Mouse (Mus musculus): ENCODE measurements around the gene Acer3.

Acer3 gene

DNA sequence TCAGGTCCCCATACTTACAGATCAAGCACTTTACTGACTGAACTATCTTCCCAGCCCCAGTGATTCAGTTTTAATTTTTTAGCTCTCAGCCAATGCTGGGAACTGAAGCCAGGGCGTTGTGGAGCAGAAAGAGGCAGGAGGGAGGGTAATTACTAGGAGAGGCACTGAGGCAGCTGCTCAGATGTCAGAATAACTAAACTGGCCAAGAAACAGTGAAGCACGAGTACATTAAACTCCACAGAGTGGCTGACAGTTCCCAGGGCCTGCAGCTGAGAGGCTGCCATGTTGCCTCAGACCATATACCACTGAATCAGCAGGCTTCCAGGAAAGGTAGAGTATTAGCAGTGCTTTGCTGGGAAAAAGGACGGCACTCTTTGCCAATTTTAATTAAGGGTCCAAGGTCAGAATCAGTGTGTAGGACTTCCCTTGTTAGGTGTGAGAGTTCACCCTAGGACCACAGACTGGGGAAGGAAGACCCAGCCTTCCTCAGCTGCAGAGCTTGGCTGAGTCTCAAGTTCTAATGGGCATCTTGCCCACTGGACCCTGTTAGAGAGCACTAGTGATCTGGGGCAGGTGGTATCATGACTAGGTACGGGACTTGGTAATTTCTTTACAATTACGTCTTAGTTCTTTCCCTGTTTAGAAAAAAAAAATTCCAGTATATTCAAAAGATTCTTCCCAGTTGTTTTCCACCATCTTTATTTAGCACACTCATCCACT lies 11.8 kb upstream of the Acer3 start:
- DNase-seq (ENCODE audit: low spot score) = no peak

DNA sequence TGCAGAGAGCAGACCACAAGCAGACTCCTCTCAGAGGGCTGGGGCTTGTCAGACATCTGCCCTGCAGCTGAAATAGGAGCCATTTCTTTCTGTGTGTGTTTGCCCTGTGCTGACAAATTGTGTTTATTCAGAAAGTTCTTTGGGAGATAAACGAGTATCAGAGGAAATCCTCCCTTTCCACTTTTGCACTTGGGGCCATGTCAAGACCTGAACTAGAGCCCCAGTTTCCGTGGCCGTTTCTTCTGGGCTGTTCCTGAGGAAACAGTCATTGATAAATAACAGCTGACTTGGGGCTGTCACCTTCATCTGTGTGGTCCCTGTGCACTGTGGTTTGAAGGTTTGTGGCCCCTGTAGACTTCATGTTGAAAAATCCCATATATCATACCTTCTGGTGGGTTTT lies 10.9 kb upstream of the Acer3 start:
- DNase-seq (ENCODE audit: low spot score) = no peak

DNA sequence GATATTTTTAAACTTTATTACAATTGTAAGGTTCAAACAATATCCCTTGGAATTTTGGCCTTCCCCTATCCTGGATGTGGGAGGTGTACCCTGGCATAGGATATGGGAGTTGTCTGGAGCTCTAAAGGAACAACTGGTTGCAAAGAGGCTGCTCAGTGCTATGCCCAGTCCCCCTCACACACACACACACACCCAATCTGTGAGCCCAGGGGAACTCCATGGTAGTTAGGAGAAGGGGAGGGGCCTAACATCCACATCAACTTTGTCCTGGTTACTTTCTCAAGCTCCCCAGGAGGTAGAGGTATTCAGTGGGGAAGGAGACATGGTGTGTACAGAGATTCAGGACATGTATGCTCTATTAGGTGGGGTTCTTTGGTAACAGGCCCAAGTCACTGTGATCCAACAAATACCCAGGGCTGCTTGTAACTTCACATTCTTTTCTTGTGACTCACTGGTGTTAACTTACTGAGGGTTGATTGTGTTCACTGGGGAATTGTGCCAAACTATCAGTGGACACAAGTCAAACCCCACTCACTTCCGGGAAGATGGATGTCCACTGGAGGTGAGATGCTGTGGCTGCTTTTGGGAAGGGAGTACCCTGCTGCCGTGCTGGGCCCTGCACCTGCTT lies 9.5 kb upstream of the Acer3 start:
- no peak for DNase-seq (ENCODE audit: low spot score)

DNA sequence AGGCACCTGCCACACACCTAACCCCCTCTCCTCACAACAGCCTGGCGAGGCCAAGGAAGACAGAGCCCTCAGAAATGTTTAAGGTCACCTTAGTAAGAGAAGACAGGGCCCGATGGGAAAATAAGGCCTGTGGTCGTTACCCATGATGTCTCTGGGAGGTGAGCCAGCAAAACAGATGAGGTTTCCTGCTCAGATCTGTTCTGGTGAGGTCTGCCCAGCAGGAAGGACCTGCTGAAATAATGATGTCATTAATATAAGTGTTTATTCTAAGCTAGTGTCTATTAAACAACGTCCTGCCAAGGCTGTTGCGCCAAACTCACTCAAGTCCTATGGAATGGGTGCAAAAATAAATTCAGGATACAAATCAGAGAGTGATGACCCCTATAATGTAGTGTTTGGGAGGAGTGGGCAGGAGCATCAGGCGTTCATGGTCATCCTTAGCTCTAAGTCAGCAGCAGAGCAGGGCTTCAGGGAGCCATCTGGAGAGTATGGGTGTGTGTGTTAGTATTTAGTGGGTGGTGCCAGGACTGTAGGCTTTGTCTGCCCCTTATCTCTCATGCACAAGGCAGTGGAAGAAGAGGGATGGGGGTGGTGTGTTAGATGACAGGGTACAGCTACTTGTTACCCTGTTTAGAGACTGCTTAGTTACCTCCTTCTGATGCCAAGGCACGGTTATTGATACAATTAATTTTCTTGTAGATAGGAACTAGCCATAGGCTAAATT lies 8.8 kb upstream of the Acer3 start:
- no peak for DNase-seq (ENCODE audit: low spot score)

DNA sequence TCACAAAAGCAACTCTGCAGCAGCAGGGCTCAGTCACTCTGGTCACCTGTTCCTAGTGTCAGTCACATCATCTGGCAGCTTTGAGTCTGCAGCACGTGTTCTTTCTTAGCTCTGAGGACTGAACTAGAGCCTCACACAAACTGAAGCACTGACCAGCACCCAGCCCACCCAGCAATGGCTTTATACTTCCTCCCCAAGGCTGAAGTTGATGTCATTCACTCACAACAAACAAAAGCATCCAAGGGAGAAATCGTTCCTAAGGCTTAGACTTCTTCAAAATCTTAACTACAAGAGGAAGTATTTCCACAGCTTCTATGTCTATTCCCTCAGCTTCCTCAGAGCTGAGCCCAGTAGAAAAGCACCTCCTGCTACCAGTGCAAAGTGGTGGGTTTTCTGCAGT lies 7.3 kb upstream of the Acer3 start:
- DNase-seq (ENCODE audit: low spot score) = no peak

DNA sequence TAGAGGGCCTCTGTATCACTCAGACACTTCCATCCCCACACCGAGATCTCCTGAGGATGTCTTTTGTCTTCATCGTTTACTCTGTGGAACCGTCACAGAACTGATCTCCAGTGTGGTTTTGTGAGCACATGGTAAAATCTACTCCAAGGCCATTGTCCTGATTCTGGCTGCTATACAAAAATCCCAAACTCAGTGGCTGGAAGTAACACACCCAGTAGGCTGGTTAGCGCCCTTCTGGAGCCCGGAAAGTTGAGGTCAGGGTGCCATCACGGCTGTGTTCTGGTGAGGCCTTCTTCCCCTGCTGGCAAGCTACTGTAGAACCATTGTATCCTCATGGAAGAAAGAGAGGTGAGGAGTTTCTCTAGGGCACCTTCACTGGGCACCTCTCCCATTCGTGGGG lies 5.0 kb upstream of the Acer3 start:
- DNase-seq (ENCODE audit: low spot score) = no peak

DNA sequence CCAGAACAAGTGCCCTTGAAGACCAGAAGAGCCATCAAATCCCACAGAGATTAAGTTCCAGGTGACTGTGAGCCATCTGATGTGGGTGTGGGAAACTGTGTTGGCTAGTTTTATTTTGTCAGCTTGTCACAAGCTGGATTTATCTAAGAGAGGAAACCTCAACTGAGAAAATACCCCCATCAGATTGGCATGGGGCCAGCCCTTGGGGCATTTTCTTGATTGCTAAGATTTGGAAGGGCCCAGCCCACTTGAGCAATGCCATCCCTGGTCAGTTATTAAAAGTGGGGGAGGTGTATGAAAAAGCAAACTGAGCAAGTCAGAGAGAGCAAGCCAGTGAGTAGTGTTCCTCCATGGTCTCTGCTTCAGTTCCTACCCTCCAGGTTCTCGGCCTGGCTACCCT lies 3.2 kb upstream of the Acer3 start:
- no peak for DNase-seq (ENCODE audit: low spot score)

DNA sequence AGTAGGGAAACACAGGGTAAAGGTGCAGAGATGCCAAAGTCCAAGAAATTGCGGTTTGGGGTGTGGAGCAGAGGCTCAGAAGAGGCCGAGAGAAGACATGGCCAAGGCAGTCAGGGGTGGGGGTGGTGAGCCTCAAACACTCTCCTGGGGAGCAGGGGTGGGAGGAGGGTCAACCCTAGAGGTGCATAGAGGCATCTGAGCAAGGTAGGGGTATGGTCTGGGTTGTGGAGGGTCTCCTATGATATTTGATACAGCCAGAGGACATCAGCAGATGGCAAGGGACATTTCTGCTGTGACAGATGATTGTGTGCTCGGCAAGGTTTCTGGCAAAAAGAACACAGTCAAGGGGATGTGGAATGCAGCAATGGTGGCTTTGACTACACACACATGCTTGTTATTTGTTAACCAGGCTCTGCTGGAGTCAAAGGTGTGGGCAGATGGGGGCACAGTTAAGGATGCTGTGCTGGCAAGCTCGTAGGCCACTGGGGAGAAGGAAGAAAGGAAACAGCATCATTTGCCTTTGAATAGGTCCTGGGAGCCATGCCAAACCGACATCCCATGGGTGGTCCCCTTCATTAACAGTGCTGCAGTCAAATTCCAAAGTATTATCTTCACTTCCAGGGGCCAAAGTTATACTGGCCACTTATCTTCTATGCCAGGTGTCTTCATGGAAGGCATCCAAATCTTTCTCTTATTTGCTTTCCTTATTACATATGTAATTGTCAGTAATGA lies 2.4 kb upstream of the Acer3 start:
- no peak for DNase-seq (ENCODE audit: low spot score)

DNA sequence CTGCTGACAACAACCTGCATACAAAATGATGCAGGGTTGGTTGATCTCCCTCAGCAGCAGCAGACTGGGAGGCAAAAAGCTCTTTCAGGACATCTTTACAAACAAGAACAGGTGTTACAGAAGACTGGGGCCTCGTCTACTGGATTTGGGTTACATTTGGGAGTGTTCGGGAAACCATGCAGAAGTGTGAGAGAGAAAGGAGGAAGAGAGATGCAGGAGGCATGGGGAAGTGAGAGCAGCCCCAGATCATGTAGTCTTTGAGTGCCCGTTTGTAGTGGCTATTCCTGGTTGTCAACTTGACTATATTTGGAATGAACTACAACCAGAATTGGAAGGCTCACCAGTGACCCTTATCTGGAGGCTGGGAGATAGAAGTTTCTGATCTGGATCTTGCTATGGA lies 1.4 kb upstream of the Acer3 start:
- DNase-seq (ENCODE audit: low spot score) = no peak

DNA sequence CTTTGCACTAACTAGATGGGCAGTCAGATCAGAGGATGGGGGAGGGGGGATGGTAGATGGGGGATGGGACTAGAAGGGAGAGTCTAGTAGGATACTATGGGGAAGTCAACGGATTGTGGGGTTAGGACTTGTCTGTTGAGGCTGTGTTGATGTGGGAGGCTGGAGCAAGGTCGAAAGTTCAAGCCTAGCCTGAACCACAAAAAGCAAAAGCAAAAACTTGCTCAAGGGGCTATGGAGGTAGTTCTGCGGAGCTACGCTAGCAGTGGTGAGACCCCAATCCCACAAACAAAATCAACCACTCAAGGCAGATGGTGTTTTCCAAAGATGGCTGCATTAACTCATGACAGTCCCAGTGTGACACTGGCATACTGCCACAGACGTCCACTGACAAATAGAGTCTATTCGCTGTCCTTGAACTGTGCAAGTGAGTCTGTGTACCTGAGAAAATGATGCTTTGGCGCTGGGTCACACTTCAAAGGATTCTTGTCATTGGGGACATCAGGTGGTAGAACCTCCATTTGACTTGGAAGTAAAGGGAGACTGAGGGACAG lies 927 bp downstream of the Acer3 start:
- DNase-seq (ENCODE audit: low spot score) = no peak

DNA sequence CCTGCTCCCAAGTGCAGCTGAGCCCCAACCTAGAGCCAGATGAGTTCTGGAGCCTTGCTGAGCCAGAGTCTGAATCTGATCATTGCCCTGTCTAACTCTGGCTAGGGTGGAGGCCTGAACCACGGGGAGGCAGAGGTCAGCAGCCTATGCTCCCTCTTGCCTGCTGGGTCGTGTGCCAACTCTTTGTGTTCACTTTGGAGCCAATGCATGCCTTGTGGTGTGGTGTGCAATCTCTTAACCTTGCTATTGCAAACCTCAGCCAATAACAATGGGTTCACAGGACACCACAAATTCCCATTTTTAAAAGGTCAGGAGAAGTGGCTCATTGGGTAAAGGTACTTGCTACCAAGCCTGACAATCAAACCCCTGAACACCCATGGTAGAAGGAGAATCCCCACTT lies 4.4 kb downstream of the Acer3 start:
- no peak for DNase-seq (ENCODE audit: low spot score)

DNA sequence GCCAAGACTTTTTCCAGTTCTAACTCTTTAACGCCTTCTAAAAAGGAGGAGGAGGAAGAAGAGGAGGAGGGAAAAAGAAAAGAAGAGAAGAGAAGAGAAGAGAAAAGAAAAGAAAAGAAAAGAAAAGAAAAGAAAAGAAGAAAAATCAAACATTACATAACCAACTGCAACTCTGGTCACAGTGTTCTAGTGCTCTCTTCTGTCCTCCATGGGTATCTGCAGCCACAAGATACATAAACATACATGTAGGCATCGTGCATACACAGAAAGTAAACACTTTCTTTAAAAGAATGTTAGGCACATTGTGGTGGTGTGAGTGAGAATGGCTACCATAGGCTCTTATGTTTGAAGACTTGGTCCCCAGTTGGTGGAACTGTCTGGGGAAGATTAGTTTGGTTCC lies 5.9 kb downstream of the Acer3 start:
- no peak for DNase-seq (ENCODE audit: low spot score)

DNA sequence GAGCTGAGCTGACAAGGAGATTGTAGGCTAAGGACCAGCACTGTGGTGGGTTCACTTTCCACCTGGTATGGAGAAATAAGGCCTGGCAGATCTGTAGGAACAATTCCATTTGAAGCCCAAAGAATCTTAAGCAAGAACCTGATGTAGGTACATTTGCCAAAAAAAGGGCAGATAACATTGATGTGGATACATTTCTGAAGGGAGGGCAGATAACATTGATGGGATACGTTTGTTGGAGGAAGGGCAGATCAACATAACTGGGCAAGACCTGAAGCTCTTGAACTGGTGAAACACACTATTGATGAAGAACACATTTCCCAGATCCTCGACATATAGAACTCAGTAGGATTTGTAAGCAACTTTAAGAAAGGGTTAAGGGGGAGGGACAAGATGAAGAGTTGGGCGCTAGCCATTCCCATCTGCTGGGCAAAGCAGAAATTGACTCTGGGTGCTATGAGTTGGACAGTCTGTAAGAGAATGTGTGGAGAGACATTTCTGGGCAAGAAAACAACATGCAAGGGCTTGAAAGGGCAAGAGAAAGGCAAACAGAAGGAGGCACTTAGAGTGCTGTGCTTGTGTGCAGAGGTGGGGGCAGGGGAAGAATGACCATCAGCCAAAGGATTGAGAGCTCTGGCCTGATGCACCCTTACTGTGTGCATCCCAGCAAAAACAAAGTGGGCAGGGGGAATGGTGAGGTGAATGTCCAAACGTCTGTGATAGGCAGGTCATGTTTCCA lies 8.7 kb downstream of the Acer3 start:
- DNase-seq (ENCODE audit: low spot score) = no peak

DNA sequence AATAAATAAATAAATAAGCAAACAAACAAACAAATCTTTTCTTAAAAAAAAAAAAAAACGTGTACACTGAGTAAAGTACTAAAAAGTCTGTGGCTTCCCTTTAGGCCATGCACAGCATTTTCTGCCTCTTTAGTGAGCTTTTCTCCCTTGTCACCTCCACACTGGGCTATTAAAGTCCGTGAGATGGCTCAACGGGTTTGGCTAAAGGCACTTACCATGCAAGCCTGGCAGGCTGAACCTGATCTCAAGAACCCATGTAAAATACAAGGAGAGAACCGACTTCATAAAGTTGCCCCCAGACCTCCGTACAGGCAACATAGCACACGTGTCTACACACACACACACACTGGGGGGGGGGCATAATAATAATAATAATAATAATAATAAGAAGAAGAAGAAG lies 10.7 kb downstream of the Acer3 start:
- no peak for DNase-seq (ENCODE audit: low spot score)

DNA sequence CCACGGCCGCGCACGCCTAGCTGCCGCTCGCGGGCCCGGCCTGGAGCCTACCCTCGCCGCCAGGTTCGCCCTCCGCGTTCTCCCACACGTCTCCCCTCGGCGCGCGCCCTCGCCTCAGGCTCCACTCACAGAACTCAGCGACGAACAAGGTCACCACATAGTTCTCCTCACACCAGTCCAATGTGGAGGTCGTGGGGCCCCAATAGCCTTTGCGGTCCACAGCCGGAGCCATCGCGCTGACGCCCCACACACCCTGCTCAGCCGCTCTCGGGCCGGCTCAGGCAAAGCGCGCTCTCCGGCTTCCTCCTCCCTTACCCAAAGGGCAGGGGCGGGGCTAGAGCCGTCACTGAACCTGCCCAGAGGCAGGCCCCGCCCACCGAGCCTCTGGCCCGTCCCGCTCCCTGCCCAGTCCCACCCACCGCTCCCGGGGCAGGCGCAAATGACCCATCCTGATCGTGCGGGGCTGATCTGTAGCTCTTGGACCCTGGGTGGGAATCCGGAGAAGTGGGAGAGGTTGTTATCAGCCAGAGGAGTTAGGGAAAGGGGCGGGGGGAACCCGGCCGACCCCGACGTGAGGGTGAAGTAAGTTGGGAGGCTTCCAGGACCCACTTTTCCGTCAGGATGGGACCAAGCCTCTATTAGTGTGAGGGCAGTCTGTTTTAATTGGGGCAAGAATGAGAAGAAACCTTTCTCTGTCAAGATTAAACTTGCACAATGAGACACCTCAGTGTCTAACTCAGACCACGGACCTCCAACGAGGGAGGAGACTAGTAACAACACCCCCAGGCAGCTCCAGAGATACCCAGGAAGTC lies 11.6 kb downstream of the Acer3 start:
- DNase-seq (ENCODE audit: low spot score) = peak; percentile 91

DNA sequence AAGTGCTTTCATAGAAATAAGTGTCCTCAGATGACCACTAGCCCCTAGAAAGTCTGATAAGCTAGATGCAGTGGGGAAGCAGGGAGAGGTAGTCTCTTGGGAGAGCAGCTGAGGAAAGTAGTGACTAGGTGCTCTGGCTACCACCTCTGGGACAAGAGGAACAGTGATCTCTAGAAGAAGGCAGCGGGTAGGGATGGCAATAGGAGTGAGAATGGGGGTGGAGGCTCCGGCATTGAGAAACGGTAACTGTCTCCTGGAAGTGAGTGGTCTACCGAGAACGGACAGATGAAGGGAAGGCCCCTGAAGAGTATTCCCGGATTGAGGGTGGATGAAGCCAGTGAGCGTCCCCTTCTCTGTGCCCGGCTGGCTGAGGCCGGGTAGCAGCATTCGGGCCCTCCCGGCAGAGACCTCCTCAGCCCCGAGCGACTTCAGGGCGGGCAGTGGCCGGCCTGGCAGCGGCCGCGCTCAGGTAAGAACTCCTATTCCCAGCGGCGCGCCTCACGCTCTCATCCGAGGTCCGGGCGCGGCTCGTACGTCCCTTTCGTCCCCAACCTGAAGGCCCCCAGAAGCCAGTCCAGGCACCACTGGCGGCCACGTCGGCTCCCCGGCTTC lies 12.3 kb downstream of the Acer3 start:
- no peak for DNase-seq (ENCODE audit: low spot score)

DNA sequence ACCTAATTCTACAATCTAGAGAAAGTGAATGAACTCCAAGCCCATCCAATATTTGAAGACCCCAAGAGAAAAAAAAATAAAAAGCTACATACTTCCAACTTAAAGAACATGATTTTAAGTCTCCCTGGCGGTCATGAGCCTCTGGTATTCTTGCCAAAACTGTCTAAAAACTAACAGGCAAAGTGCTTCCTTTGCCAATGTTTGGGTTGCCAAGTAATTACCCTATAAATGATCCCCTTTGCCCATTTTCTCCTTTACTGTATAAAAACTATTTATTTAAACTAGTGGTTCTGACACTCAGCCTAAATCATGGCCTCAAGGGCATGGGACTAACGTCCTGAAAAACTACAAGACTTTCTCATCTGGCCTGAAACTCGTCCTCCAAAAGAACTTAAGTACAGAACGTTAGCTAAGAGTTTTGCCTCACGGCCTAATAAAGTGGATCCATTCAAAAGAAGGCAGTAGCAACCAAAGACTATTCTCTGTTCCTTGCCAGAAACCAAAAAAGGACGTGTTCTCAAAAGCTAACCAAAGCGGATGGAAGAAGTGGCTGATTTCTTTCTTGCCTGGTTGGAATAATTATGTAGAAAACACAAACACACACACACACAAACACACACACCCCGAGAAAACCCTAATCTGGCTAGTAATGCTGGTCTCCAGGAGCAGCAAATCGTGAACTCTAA lies 12.9 kb downstream of the Acer3 start:
- DNase-seq (ENCODE audit: low spot score) = no peak

DNA sequence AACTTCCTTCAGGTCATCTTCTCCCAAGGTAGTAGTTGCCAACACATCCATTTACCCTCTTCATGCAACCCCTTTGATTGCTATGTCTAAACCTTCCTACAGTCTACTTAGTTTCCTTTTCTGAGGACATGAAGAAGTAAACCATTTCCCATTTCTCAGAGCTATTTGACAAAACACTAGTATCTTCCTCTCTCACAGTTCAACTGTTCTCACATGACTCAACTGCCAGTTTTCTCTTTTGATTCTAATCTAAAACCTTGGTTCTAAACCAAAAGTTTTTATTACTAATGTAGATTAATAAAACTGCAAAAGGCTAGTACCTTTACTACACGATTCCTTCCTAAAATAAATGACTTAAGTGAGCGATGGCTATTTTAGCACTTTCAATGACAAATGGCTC lies 13.6 kb downstream of the Acer3 start:
- no peak for DNase-seq (ENCODE audit: low spot score)

DNA sequence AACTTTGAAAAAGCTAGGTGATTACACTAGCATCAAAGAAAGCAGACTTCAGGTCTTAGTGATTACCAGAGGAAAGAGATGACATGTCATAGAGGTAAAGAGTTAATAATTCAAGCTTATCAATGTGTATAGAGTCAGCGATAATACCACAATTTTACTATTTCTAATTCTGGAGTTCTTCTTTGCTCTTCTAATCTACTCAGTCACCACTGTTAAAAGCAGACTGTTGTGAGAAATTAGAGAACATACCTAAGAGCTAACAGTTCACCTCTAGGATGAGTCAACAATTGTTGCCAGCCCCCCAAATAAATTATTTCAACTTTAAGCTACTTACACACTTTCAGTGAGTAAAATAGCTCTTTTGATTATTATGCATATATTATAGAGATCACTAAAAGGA lies 28.1 kb downstream of the Acer3 start:
- DNase-seq (ENCODE audit: low spot score) = no peak

DNA sequence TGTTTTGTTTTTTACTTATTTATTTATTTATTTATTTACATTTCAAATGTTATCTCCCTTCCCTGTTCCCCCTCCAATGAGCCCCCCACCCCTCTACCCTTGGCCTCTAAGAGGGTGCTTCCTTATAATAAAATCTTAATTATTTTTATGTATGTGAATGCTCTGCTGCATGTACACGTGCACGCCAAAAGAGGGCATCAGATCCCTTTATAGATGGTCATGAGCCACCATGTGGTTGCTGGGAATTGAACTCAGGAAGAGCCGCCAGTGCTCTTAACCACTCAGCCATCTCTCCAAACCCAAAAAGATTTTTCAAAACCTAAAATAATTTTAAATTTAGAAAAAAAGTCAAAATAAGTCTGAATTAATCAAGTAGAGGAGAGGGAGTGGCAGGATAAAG lies 31.4 kb downstream of the Acer3 start:
- peak; percentile 7 for DNase-seq (ENCODE audit: low spot score)

Data from ovary, postnatal 14 days (tissue).